Mouse (Mus musculus): ENCODE measurements around the gene Neurl1a. TPM values are rescaled to one million over a fixed set of nuclear protein-coding genes. Genes with fewer than 3 reads are reported as not detected.

Gene Neurl1a
- polyA plus RNA-seq, 1 experiment from 2014 or later, result 2.7 TPM

DNA sequence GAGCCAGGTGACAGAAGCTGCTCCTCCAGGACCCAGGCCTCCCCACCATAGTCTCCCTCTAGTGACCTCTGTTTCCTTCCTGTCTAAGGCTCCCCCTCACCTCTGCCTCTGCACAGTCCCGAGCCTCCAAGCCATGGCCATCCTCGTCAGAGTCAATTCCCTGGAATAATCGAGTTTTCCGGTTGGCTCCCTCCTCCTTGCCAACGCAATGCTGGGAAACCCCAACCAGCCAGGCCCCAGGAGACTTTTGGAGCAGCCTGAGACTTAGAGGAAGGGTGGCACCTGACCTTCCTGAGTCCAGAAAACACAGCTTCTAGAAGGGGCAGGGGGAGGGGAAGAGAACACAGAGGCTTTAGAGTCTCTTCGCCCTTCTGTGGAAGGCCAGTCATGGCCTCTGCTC is 72.3 kb downstream of the Neurl1a start:
- ATAC-seq (replicated peaks; ENCODE audit: low FRiP score, low read depth) (no peak), DNase-seq (ENCODE audit: low spot score) (no peak)
- no peak overlapping the region for H3K4me3 ChIP-seq (replicated peaks; ENCODE audit: low read depth, low read length)
- no peaks in the 10 kb centered on the region for H3K36me3 ChIP-seq (ENCODE audit: insufficient read depth, low read length)
- no peak overlapping the region for H3K27ac ChIP-seq
- H3K4me2 ChIP-seq (ENCODE audit: low read length), result no peak overlapping the region
- peaks cover 24% of the 10 kb centered on the region for H3K27me3 ChIP-seq (ENCODE audit: insufficient read depth, low read length)
- H3K9ac ChIP-seq (ENCODE audit: low read depth, low read length), result no peak overlapping the region
- 65% methylated on average over 6 of the region's 6 CpGs for WGBS
- H3K4me1 ChIP-seq (replicated peaks; ENCODE audit: insufficient read depth, low read length), result peaks cover 6% of the 10 kb centered on the region; the same call in 1 of the 2 replicates
- TF ChIP-seq CTCF (IDR thresholded peaks at IDR 0.05; ENCODE audit: low read depth), result no peak
- H3K9me3 ChIP-seq (replicated peaks; ENCODE audit: low read length), result no peaks in the 10 kb centered on the region

DNA sequence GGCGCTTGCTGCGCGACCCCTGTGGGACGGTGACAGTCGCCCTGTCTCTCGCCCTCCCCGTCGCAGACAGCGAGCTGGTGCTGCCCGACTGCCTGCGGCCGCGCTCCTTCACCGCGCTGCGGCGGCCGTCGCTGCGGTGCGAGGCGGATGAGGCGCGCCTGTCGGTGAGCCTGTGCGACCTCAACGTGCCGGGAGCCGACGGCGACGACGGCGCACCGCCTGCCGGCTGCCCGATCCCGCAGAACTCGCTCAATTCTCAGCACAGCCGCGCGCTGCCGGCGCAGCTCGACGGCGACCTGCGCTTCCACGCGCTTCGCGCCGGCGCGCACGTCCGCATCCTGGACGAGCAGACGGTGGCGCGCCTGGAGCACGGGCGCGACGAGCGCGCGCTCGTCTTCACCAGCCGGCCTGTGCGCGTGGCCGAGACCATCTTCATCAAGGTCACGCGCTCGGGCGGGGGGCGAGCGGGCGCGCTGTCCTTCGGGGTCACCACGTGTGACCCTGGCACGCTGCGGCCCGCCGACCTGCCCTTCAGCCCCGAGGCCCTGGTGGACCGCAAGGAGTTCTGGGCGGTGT is 74.5 kb downstream of the Neurl1a start:
- H3K9ac ChIP-seq (ENCODE audit: low read depth, low read length), result peak overlapping the region; percentile 42; the same call in 1 of the 2 replicates
- no peaks in the 10 kb centered on the region for H3K9me3 ChIP-seq (replicated peaks; ENCODE audit: low read length)
- peak overlapping the region; percentile 57 for H3K4me2 ChIP-seq (ENCODE audit: low read length)
- no peak for ATAC-seq (replicated peaks; ENCODE audit: low FRiP score, low read depth)
- DNase-seq (ENCODE audit: low spot score), result peak; percentile 20
- peaks cover 24% of the 10 kb centered on the region for H3K27me3 ChIP-seq (ENCODE audit: insufficient read depth, low read length)
- H3K4me1 ChIP-seq (replicated peaks; ENCODE audit: insufficient read depth, low read length), result peaks cover 6% of the 10 kb centered on the region; the same call in 1 of the 2 replicates
- H3K36me3 ChIP-seq (ENCODE audit: insufficient read depth, low read length), result no peaks in the 10 kb centered on the region
- peak overlapping the region; percentile 32 for H3K4me3 ChIP-seq (replicated peaks; ENCODE audit: low read depth, low read length)
- 0 out of 2 replicates have a peak, but pooled peaks have one; percentile 1 for TF ChIP-seq CTCF (IDR thresholded peaks at IDR 0.05; ENCODE audit: low read depth)
- H3K27ac ChIP-seq, result no peak overlapping the region
- WGBS, result 2% methylated on average over 89 of the region's 90 CpGs

DNA sequence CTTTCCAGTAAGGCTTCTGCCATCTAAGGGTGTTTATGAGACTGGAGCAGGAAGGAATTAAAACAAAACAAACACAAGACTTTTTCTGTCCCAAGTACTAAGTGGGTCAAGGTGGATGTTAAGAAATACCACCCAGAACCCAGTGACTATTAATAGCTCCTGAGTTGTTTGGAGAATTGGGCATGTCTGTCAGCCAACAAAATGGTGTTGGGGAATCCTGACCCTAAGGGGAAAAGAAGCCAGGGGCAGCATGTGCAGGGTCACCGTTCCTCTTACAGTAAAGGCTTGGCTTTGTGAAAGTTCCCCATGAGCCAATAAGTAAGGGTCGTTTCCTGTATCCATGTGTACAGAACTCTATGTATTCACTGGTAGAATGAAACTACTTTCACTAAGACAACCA is 76.4 kb downstream of the Neurl1a start:
- no peaks in the 10 kb centered on the region for H3K36me3 ChIP-seq (ENCODE audit: insufficient read depth, low read length)
- no peak for ATAC-seq (replicated peaks; ENCODE audit: low FRiP score, low read depth)
- WGBS, result 68% methylated on average over 2 of the region's 2 CpGs
- no peak for TF ChIP-seq CTCF (IDR thresholded peaks at IDR 0.05; ENCODE audit: low read depth)
- H3K27me3 ChIP-seq (ENCODE audit: insufficient read depth, low read length), result peaks cover 24% of the 10 kb centered on the region
- H3K9ac ChIP-seq (ENCODE audit: low read depth, low read length), result no peak overlapping the region
- H3K27ac ChIP-seq, result no peak overlapping the region
- H3K4me3 ChIP-seq (replicated peaks; ENCODE audit: low read depth, low read length), result no peak overlapping the region
- H3K4me1 ChIP-seq (replicated peaks; ENCODE audit: insufficient read depth, low read length), result peaks cover 6% of the 10 kb centered on the region; the same call in 1 of the 2 replicates
- no peak for DNase-seq (ENCODE audit: low spot score)
- H3K9me3 ChIP-seq (replicated peaks; ENCODE audit: low read length), result no peaks in the 10 kb centered on the region
- no peak overlapping the region for H3K4me2 ChIP-seq (ENCODE audit: low read length)

DNA sequence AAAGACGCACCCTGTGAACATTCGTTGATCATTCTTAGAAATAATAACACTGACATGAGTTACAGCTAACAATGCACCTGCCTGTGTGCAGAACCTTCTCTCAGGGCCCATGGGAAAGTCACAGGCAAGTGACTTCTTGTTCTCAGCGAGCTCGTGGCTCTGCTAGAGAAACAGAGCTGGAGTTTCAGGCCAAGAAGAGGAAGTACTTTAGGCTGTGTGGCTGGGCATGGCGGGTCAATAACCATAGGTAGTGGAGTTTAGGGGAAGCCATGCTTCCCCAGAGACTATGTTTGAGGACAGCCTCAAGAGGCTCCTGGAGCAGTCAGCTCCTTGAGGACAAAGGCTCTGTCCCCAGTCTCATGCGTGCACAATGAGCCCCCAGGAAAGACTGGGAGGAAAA is 77.3 kb downstream of the Neurl1a start:
- ATAC-seq (replicated peaks; ENCODE audit: low FRiP score, low read depth) (no peak), DNase-seq (ENCODE audit: low spot score) (no peak)
- H3K36me3 ChIP-seq (ENCODE audit: insufficient read depth, low read length), result no peaks in the 10 kb centered on the region
- no peak for TF ChIP-seq CTCF (IDR thresholded peaks at IDR 0.05; ENCODE audit: low read depth)
- no peaks in the 10 kb centered on the region for H3K9me3 ChIP-seq (replicated peaks; ENCODE audit: low read length)
- H3K4me2 ChIP-seq (ENCODE audit: low read length), result no peak overlapping the region
- no peak overlapping the region for H3K27ac ChIP-seq
- H3K4me3 ChIP-seq (replicated peaks; ENCODE audit: low read depth, low read length), result no peak overlapping the region
- WGBS, result 46% methylated on average over 6 of the region's 6 CpGs
- H3K9ac ChIP-seq (ENCODE audit: low read depth, low read length), result no peak overlapping the region
- H3K27me3 ChIP-seq (ENCODE audit: insufficient read depth, low read length), result peaks cover 24% of the 10 kb centered on the region
- H3K4me1 ChIP-seq (replicated peaks; ENCODE audit: insufficient read depth, low read length), result peaks cover 6% of the 10 kb centered on the region; the same call in 1 of the 2 replicates

DNA sequence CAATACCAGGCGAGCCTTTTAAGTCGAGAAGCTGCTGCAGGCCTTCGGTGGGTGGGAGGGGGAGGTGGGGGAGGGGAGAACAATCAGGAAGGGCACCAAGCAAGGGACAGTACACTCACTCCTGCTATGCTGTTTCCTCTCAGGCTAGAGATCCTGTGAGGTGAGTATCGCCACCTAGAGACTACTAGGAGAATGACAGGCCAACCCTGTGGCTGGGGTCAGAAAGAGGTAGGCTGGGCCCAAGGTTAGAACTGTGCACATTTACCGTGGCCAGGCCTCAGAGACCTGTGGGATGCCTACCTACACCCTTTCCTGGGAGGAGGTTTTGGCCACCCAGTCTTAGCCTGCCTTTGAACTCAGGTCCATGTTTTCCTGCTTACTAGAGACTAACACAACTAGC is 81.0 kb downstream of the Neurl1a start:
- no peaks in the 10 kb centered on the region for H3K4me1 ChIP-seq (replicated peaks; ENCODE audit: insufficient read depth, low read length)
- no peaks in the 10 kb centered on the region for H3K36me3 ChIP-seq (ENCODE audit: insufficient read depth, low read length)
- H3K4me2 ChIP-seq (ENCODE audit: low read length), result no peak overlapping the region
- H3K27ac ChIP-seq, result no peak overlapping the region
- H3K27me3 ChIP-seq (ENCODE audit: insufficient read depth, low read length), result no peaks in the 10 kb centered on the region
- DNase-seq (ENCODE audit: low spot score) (peak; percentile 81), ATAC-seq (replicated peaks; ENCODE audit: low FRiP score, low read depth) (peak; percentile 12; the same call in 1 of the 2 replicates)
- H3K9ac ChIP-seq (ENCODE audit: low read depth, low read length), result no peak overlapping the region
- H3K4me3 ChIP-seq (replicated peaks; ENCODE audit: low read depth, low read length), result no peak overlapping the region
- 12% methylated on average over 5 of the region's 5 CpGs for WGBS
- H3K9me3 ChIP-seq (replicated peaks; ENCODE audit: low read length), result no peaks in the 10 kb centered on the region
- peak; percentile 76 for TF ChIP-seq CTCF (IDR thresholded peaks at IDR 0.05; ENCODE audit: low read depth)

DNA sequence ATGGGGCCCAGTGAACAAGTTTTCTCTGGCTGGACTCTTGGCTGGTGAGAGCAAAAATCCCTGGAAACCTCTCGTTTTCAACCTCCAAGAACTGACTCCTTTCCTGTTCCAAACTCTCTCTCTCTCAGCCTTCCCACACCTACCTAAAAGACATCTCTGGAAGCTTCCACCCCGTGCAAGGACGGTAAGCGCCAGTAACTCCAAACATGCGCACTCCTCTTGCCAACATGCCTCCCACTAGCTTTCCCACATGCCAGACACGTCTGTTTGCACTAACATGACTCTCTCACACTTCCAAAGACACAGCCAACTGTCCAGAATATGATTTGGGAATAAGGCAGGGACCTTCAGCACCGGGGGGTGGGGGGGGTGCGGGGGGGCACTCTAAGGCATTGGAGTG is 82.6 kb downstream of the Neurl1a start:
- H3K4me1 ChIP-seq (replicated peaks; ENCODE audit: insufficient read depth, low read length), result no peaks in the 10 kb centered on the region
- TF ChIP-seq CTCF (IDR thresholded peaks at IDR 0.05; ENCODE audit: low read depth), result no peak
- WGBS, result 81% methylated on average over 8 of the region's 8 CpGs
- no peak overlapping the region for H3K4me2 ChIP-seq (ENCODE audit: low read length)
- H3K9ac ChIP-seq (ENCODE audit: low read depth, low read length), result no peak overlapping the region
- DNase-seq (ENCODE audit: low spot score), result no peak
- no peak for ATAC-seq (replicated peaks; ENCODE audit: low FRiP score, low read depth)
- 0 out of 2 replicates have a peak, but pooled peaks cover under 1% of the 10 kb centered on the region for H3K36me3 ChIP-seq (ENCODE audit: insufficient read depth, low read length)
- H3K27ac ChIP-seq, result no peak overlapping the region
- H3K27me3 ChIP-seq (ENCODE audit: insufficient read depth, low read length), result no peaks in the 10 kb centered on the region
- no peak overlapping the region for H3K4me3 ChIP-seq (replicated peaks; ENCODE audit: low read depth, low read length)
- H3K9me3 ChIP-seq (replicated peaks; ENCODE audit: low read length), result no peaks in the 10 kb centered on the region

DNA sequence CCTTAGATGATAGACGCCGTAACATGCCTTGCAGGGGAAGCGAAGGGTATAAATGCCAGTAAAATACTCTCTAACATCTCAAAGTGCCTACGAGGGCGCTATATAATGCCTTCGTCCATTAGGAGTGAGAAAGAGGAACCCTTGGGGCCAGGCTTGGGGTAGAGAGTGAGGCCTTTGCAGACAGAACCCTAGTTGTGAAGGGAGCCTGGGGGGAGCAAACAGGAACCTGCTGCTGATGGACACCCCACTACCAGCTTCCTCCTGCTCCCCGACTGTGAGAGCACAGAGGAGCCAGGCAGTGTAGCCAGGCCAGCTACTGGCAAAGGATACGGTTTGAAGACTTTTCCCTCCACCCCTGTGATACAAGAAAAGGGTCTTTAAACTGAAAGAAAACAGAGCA is 85.0 kb downstream of the Neurl1a start:
- Histone ChIP-seq H3K27ac (no peak overlapping the region), H3K9me3 (replicated peaks; ENCODE audit: low read length) (no peaks in the 10 kb centered on the region), H3K4me1 (replicated peaks; ENCODE audit: insufficient read depth, low read length) (no peaks in the 10 kb centered on the region), H3K36me3 (ENCODE audit: insufficient read depth, low read length) (peaks cover 25% of the 10 kb centered on the region), H3K27me3 (ENCODE audit: insufficient read depth, low read length) (no peaks in the 10 kb centered on the region), H3K9ac (ENCODE audit: low read depth, low read length) (no peak overlapping the region), H3K4me3 (replicated peaks; ENCODE audit: low read depth, low read length) (no peak overlapping the region), H3K4me2 (ENCODE audit: low read length) (no peak overlapping the region)
- ATAC-seq (replicated peaks; ENCODE audit: low FRiP score, low read depth) (no peak), DNase-seq (ENCODE audit: low spot score) (no peak)
- 92% methylated on average over 8 of the region's 8 CpGs for WGBS
- TF ChIP-seq CTCF (IDR thresholded peaks at IDR 0.05; ENCODE audit: low read depth), result no peak
